Mouse (Mus musculus) retina, postnatal 1 day (tissue): Measurements from ENCODE around the gene Tbc1d8.

Experiments
- DNase-seq: peaks from one replicate; pipeline ENCODE4 v3.0.0-alpha.2; 2012

The Tbc1d8 gene

GRCm38 (mm10) chr1:39478057-39478895 is at the start of gene Tbc1d8:
Gene Tbc1d8 (minus strand): TSS chr1:39478755.
- peak; percentile 93 for DNase-seq

DNA sequence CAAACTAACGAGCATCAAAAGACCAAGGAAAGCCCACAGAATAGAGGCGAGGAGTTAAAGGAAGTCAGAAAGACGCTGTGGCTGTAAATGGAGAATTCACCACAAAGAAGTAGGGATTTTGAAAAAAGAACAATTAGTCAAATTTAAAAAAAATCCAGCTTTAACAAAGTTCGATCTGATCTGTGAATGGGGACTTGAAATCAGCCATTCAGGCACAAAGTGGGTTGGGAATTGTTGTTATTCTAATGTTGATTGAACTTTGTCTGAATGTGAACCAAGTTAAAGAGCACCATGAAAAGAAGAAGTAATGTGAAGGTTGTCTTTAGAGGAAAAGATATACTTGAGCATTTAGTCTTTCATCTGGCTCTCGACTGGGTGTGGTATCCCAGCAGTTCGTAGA is 49.8 kb upstream of the Tbc1d8 start:
- no peak for DNase-seq

DNA sequence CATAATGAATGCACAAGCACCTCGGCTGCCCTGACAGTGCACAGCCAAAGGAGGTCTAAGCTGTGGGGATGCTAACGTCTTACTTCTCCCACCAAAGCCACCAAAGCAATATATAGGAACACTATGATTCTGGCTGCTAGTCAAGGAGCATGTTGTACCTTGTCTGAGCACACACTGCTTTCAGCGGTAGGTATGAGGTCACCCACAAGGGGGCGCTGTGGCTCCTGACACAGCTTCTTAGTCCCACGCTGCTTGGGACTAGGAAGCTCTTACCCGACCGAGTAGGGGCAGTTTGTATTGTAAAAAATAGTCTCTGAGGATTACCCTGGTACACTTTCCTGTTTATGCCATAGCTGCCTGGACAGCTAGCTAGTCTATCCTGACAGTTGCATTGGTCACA is 48.9 kb upstream of the Tbc1d8 start:
- peak; percentile 85 for DNase-seq

DNA sequence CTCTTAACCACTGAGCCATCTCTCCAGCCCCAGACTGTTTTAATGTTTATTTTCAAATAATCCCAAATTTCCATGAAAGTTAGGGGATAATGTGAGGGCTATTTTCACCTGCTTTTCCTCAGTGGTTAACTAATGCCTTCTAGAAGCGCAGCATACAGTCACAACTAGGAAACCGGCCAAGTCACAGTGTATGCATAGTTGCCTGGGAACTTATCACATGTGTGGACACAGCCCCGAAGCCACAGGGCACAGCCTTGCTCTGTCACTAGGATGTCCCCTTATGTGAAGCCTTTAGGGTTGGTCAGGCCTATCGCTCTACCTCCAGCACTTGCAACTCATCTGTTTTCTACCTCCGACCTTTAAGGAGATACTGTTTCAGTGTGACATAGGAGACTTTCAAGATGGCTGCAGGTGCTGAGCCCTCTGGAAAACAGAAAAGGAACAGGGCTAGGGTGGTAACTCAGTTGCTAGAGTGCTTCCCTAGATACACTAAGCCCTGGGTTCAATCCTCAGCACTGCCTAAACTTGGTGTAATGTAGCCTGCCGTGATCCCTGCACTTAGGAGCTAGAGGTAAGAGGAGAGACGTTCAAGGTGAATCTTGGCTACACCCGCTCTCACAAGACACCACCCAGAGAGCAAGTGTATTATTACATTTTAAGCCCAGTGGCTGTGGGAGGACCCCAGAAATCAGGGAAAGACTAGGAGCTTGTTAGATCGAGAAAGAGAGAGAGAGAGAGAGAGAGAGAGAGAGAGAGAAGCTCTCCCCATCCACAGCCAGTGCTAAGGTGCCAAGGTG is 48.0 kb upstream of the Tbc1d8 start:
- no peak for DNase-seq

- no peak for DNase-seq
Measured at GRCm38 (mm10) chr1:39525763-39526162, 47.2 kb upstream of the Tbc1d8 start.

DNA sequence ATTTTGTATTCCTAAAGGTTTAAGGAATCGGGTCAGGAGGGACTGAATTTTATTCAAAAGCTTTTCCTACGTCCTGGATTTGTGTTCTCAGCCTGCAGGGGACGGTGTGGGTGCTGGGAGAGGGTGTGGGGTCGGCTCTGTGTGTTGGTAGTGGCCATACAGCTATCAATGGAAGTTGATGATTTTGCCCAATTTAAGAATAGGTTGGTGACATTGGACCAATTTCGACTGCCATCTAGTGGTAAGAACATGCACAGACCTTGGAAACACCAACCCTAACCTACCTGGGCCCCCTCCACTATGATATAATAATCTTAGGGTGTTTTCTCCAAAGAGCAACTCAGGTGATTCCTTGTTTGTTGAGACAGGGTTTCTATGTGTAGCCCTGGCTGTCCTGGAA is 44.0 kb upstream of the Tbc1d8 start:
- peak; percentile 66 for DNase-seq

GRCm38 (mm10) chr1:39521326-39521725 is 42.8 kb upstream of the Tbc1d8 start:
- DNase-seq, result no peak

- no peak for DNase-seq
Measured at GRCm38 (mm10) chr1:39515303-39515991, 36.9 kb upstream of the Tbc1d8 start.

GRCm38 (mm10) chr1:39512183-39512582 is 33.6 kb upstream of the Tbc1d8 start:
- DNase-seq, result no peak

- no peak for DNase-seq
Measured at GRCm38 (mm10) chr1:39511775-39512174, 33.2 kb upstream of the Tbc1d8 start.

DNA sequence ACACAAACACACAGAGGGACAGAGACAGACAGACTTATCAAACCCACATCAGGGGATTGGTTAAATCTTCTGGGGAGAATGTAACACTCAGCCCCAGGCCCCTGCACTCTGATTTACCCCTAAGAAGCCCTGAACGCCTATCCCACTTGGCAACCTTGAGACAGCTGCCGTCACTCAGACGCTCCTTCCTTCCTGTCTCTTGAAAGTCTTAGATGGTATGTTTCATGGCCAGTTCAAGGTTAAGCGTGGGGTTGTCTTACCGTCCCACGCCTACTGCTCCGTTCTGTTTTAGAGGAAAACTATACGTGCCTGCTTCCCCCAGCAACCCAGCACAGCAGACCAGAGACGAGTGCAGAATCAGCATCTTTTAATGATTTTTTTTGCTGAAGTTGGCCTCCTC is 27.0 kb upstream of the Tbc1d8 start:
- DNase-seq, result no peak

GRCm38 (mm10) chr1:39504261-39504660 is 25.7 kb upstream of the Tbc1d8 start:
- DNase-seq, result peak; percentile 34

- DNase-seq, result no peak
Measured at GRCm38 (mm10) chr1:39502817-39503633, 24.5 kb upstream of the Tbc1d8 start.

DNA sequence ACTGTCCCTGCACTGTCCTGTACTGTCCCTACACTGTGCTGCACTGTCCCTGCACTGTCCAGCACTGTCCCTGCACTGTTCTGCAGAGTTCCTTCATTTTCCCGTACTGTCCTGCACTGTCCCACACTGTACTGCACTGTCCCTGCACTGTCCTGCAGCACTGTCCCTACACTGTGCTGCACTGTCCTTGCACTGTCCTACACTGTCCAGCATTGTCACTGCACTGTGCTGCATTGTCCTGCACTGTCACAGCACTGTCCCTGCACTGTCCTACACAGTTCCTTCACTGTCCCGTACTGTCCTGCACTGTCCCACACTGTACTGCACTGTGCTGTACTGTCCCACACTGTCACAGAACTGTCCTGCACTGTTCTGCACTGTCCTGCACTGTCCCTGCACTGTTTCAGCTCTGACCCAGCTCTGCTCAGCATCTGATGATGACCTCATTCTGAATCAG is 21.0 kb upstream of the Tbc1d8 start:
- DNase-seq, result no peak

- no peak for DNase-seq
Measured at GRCm38 (mm10) chr1:39497748-39498147, 19.2 kb upstream of the Tbc1d8 start.

DNA sequence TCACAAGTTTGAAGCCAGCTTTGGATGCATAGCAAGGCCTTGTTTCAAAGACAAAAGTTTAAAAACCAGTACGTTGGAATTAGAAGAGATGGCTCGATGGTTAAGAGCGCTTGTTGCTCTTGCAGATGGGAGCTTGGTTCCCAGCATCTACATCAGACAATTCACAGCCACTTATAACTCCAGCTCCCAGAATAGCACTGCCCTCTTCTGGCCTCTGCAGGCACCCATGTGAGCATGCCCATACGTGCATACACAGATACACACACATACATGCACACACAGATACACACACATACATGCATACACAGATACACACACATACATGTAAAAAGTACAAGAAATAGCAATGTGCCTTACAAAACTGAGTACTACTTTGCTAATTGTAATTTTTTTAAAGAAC is 18.4 kb upstream of the Tbc1d8 start:
- DNase-seq, result no peak

DNA sequence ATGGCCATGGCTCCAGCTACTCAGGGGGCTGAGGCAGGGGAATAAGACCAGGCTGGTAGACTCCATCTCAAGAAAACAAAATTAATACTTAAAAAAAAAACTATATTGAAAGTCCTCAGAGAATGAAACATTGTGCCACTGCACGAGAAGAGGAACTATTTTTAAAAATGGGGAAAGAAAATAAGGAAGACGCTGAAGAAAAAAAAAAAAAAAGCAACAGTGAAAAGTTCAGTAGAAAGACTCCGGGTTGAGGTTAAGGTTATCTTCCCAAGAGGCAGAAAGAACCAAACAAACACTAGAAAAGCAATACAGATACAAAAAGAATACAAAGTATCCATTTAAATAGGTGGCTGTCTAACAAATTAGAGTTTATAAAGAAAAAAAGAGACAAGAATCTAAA is 15.1 kb upstream of the Tbc1d8 start:
- DNase-seq, result no peak

GRCm38 (mm10) chr1:39493165-39493564 is 14.6 kb upstream of the Tbc1d8 start:
- no peak for DNase-seq

DNA sequence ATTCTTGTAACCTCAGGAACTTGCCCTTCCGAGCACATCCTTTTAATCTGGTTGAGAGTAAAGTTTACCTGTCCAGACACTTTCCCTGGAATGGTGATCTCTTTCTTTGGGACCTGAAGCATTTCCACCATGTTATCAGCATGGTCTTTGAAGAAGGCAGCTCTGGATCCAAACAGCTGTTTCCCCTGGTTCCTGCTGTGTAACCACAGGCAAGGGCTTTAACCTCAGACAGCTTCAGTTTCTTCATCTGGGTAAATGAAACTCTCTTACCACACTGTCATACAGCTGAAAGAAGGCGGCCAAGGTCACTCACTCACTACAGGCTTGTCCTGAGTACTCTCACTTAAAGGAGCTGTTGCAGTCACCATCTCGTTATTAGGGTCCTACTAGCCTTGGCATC is 8.8 kb upstream of the Tbc1d8 start:
- DNase-seq, result no peak

GRCm38 (mm10) chr1:39482115-39482815 is 3.7 kb upstream of the Tbc1d8 start:
- DNase-seq, result peak; percentile 82

- DNase-seq, result no peak
Measured at GRCm38 (mm10) chr1:39479254-39479653, 699 bp upstream of the Tbc1d8 start.

DNA sequence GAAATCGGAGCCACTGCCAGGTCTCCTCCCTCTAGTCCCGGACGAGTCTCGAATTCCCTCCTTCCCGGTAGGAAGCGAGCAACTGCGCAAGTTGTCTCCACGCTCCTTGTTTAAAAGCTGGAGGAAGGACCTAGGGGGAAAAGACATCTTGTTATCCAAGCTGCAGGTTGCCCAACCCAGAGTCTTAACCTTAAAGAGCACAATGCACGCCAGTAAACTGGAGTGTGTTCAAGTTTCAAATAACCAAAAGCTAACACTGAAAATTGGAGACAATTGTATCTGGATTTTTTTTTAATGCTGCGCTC is 293 bp upstream of the Tbc1d8 start:
- no peak for DNase-seq
